Mouse (Mus musculus) liver, embryonic 16.5 days (tissue): Measurements from ENCODE around the gene Ptprn2. TPM values are rescaled to one million over a fixed set of nuclear protein-coding genes. Genes with fewer than 3 reads are reported as not detected.
A peak's percentile ranks its signal among the peaks of the same experiment; 100 is the strongest.

Experiments
- ATAC-seq: fragments of 200-750 bp; cut with Nextera tagmentation; 2 replicates; pipeline ENCODE4 v1.8.0; 2017; ENCODE audit warnings: low read depth, mild to moderate bottlenecking, moderate number of reproducible peaks, moderate library complexity
- H3K27ac ChIP-seq: fragments of 300-500 bp; sonication (generic); 2 replicates; pipeline ENCODE4 v1.5.1; 2014; ENCODE audit warnings: mild to moderate bottlenecking, low read length
- H3K27me3 ChIP-seq: fragments of 300-500 bp; sonication (generic); 2 replicates; pipeline ENCODE4 v1.6.1; 2014; ENCODE audit warnings: low read depth, low read length, mixed read lengths; ENCODE audit not compliant: control insufficient read depth, insufficient read depth
- H3K36me3 ChIP-seq: fragments of 300-500 bp; sonication (generic); 2 replicates; pipeline ENCODE4 v1.6.1; 2014; ENCODE audit warnings: mild to moderate bottlenecking; ENCODE audit not compliant: control insufficient read depth, insufficient read depth
- H3K4me1 ChIP-seq: fragments of 300-500 bp; sonication (generic); 2 replicates; pipeline ENCODE4 v1.6.1; 2014; ENCODE audit warnings: low read depth, low read length, mixed read lengths; ENCODE audit not compliant: control insufficient read depth
- H3K4me2 ChIP-seq: fragments of 300-500 bp; sonication (generic); 2 replicates; pipeline ENCODE4 v1.6.1; 2014; ENCODE audit warnings: low read depth, low read length, mixed read lengths
- H3K4me3 ChIP-seq: fragments of 300-500 bp; sonication (generic); 2 replicates; pipeline ENCODE4 v1.5.1; 2014; ENCODE audit warnings: low read depth, mild to moderate bottlenecking, low read length
- H3K9ac ChIP-seq: fragments of 300-500 bp; sonication (generic); 2 replicates; pipeline ENCODE4 v1.6.1; 2014; ENCODE audit warnings: low read depth, low read length
- H3K9me3 ChIP-seq: fragments of 300-500 bp; sonication (generic); replicated peaks from 2 replicates; pipeline ENCODE4 v1.6.1; 2016; ENCODE audit warnings: low read length; ENCODE audit not compliant: control insufficient read depth
- WGBS: fragments of 180-500 bp; shearing (Covaris S2); extraction: QIAGEN DNeasy Blood & Tissue Kit; methylation state at CpG from one replicate; pipeline ENCODE4 v1.1.7; 2014; ENCODE audit not compliant: insufficient replicate concordance; 5-methylcytosine and 5-hydroxymethylcytosine counted together
- polyA plus RNA-seq: library from polyadenylated mRNA; unstranded; fragments of >200 nt; fragmentation: Nextera tagmentation; extraction: Ambion mirVana; gene quantifications from 2 replicates; pipeline ENCODE4 v1.2.1, GENCODE M21; 2015

The Ptprn2 gene
- polyA plus RNA-seq, 1 experiment from 2014 or later, result 0.07 TPM

DNA sequence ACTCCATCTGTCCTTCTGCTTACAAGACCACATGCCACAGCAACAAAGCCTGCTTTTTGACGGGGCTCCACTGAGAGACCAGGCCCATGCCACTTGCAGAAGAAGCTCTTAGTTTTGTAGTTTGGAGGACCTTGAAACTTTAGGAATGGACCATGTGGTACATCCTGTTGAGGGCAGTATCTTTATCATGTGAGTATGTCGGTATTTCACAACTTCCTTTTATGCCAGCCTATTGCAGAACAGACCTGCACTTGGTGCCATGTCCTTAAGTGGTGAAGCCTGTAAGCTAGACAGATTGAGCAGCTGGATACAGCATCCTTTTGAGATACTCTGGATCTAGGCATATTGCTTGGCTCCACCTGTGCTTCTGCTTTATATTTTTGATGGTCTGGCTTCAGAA, 12.3 kb upstream of the Ptprn2 start:
- H3K36me3 ChIP-seq, result no peaks in the 10 kb centered on the region
- H3K9ac ChIP-seq, result no peak overlapping the region
- H3K4me2 ChIP-seq, result no peak overlapping the region
- no peaks in the 10 kb centered on the region for H3K9me3 ChIP-seq
- H3K27me3 ChIP-seq, result no peaks in the 10 kb centered on the region
- no peaks in the 10 kb centered on the region for H3K4me1 ChIP-seq
- H3K27ac ChIP-seq, result no peak overlapping the region
- WGBS, result 63% methylated on average over 2 of the region's 2 CpGs
- ATAC-seq, result no peak
- no peak overlapping the region for H3K4me3 ChIP-seq

DNA sequence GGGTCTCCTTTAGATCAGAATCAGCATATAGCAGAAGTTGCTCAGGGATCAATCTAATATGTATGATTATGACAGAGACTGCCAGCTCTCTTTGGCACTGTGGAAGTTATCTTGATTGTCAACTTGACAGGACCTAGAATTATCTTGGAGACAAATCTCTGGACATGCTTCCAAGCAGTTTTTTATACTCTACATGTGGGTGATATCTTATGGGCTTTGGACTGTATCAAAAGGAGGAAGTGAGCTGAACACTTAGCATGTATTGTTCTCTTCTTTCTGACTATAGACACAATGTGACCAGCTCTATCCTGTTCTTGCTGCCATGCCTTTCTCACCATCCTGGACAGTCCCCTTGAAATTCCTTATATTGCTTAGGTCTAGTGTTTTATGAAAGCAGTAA, 11.8 kb upstream of the Ptprn2 start:
- no peak overlapping the region for H3K4me2 ChIP-seq
- H3K9ac ChIP-seq, result no peak overlapping the region
- no peaks in the 10 kb centered on the region for H3K4me1 ChIP-seq
- H3K27ac ChIP-seq, result no peak overlapping the region
- no peak for ATAC-seq
- H3K36me3 ChIP-seq, result no peaks in the 10 kb centered on the region
- H3K4me3 ChIP-seq, result no peak overlapping the region
- no peaks in the 10 kb centered on the region for H3K27me3 ChIP-seq
- H3K9me3 ChIP-seq, result no peaks in the 10 kb centered on the region

DNA sequence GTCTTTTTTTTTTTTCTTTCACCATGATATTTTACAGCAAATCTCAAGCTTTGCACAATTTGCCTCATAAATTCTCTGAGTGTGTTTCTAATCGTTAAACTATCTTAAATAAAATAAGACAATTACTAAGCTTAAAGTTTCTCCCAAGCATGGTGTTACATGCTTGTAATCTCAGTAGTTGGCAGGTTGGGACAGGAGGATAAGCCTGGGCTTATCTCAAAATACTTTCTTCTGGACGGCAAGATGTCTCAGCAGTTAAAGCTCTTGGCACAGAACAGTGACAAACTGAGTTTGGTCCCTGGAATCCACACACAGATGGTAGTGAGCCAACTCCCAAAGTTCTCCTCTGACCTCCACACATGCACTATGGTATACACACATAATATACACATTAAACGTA, 10.8 kb upstream of the Ptprn2 start:
- no peak overlapping the region for H3K27ac ChIP-seq
- H3K27me3 ChIP-seq, result no peaks in the 10 kb centered on the region
- H3K36me3 ChIP-seq, result no peaks in the 10 kb centered on the region
- no peak overlapping the region for H3K4me3 ChIP-seq
- ATAC-seq, result no peak
- H3K9ac ChIP-seq, result no peak overlapping the region
- WGBS, result 41% methylated on average over 3 of the region's 3 CpGs
- H3K4me2 ChIP-seq, result no peak overlapping the region
- no peaks in the 10 kb centered on the region for H3K9me3 ChIP-seq
- H3K4me1 ChIP-seq, result no peaks in the 10 kb centered on the region

DNA sequence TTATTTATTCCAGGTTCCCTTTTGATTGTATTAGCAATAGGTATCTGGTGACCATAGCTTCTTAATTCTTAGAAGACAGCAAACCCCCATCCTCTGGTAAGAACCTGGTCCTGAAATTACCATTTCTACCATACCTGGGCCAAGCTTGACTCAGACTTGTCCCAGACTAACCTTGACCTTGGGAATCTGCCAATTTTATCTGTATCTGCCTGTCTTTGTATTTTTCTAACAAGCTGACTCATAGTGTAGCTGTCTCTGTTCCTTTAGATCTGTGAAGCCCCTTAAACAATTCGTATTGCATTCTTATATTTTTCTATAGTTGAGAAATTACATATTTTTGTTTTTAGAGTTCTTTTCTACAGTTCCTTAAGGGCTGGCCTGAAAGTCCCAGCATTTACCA, 6.7 kb upstream of the Ptprn2 start:
- Histone ChIP-seq H3K9me3 (no peaks in the 10 kb centered on the region), H3K27me3 (no peaks in the 10 kb centered on the region; the same call in 1 of the 2 replicates), H3K36me3 (no peaks in the 10 kb centered on the region), H3K4me2 (no peak overlapping the region), H3K27ac (no peak overlapping the region), H3K9ac (no peak overlapping the region), H3K4me1 (no peaks in the 10 kb centered on the region), H3K4me3 (no peak overlapping the region)
- WGBS, result 36% methylated on average over 1 of the region's 1 CpGs
- no peak for ATAC-seq

DNA sequence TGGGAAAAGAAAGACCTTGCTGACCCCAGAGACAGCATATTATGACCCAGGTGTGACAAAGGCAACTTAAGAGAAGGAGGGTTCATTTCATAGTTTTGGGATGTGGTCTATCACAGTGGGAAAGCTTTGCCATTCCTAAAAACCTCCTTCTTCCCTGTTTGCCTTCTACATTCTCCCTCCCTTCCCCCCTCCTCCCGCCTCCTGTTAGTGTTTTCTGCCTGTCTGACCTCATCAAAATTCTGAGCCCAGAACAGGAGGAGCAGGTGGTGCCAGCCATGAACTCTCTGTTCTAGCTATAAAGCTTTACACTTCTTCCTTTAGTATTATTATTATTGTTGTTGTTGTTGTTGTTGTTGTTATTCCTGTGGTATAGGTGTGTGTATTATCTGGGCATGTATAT, 3.6 kb upstream of the Ptprn2 start:
- H3K36me3 ChIP-seq, result no peaks in the 10 kb centered on the region
- ATAC-seq, result no peak
- H3K4me2 ChIP-seq, result no peak overlapping the region
- no peak overlapping the region for H3K9ac ChIP-seq
- H3K4me1 ChIP-seq, result peaks cover 10% of the 10 kb centered on the region
- no peaks in the 10 kb centered on the region for H3K9me3 ChIP-seq
- no peak overlapping the region for H3K4me3 ChIP-seq
- WGBS, result 44% methylated on average over 1 of the region's 1 CpGs
- peaks cover 20% of the 10 kb centered on the region for H3K27me3 ChIP-seq
- H3K27ac ChIP-seq, result no peak overlapping the region

DNA sequence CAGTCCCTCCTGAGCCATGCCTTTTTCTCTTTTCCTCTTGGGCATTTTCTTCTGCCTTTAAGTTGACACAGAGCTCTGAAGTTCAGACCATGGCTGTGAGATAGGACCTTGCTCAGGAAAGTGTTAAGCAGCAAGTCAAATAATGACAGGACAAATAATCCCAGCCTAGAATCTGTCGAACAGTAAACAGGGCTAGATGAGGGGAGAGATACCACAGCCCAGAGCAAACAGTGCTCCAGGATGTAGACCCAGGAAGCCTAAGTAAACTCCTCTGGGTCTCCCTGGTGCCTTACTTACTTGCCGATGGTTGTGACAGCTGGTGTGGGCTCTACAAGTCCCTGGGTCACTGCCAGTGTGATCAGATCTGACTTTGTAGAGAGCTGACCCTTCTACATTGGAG, 1.9 kb upstream of the Ptprn2 start:
- Histone ChIP-seq H3K4me1 (peaks cover 10% of the 10 kb centered on the region), H3K36me3 (no peaks in the 10 kb centered on the region), H3K4me3 (no peak overlapping the region), H3K4me2 (no peak overlapping the region), H3K27me3 (peaks cover 27% of the 10 kb centered on the region), H3K9me3 (no peaks in the 10 kb centered on the region), H3K9ac (no peak overlapping the region), H3K27ac (no peak overlapping the region)
- ATAC-seq, result peak; percentile 47
- WGBS, result 23% methylated on average over 2 of the region's 2 CpGs

DNA sequence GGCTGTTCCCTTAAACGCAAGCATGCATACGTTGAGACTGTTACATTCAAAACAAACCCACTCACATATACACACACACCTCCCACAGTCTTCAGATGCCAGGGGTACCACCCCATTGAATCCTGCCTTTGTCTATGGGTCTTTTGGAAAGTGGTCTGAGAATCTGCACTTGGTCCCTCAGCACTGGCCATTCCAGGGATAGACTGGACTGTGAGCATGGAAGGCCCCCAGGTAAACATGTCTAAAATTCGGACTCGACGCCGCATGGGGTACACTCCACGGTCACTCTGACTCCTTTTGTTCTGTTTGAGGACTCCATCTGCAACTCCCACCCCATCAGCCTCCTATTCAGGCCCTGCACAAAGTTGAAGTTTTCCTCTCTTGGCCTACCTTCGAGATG, 529 bp upstream of the Ptprn2 start:
- Histone ChIP-seq H3K36me3 (no peaks in the 10 kb centered on the region), H3K4me1 (peaks cover 10% of the 10 kb centered on the region), H3K4me3 (no peak overlapping the region), H3K4me2 (no peak overlapping the region), H3K9ac (no peak overlapping the region), H3K27ac (no peak overlapping the region), H3K9me3 (no peaks in the 10 kb centered on the region), H3K27me3 (peaks cover 31% of the 10 kb centered on the region)
- 60% methylated on average over 8 of the region's 8 CpGs for WGBS
- ATAC-seq, result no peak

DNA sequence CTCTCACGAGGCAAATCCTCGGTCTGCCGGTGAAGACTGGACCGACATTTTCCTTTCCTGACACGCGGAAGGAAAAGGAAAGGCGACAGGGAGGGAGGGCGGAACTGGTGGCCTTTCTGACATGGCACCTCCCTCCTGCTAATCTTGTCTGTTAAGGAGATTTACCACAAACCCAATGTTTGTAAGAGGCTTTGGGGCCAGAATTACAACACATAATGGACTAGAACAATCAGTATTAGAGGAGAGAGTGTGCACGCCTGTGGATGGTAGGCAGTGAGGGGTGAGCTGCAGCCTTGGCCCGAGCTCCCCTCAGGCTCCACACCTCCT, 847 bp downstream of the Ptprn2 start:
- peaks cover 31% of the 10 kb centered on the region for H3K27me3 ChIP-seq
- no peak overlapping the region for H3K27ac ChIP-seq

DNA sequence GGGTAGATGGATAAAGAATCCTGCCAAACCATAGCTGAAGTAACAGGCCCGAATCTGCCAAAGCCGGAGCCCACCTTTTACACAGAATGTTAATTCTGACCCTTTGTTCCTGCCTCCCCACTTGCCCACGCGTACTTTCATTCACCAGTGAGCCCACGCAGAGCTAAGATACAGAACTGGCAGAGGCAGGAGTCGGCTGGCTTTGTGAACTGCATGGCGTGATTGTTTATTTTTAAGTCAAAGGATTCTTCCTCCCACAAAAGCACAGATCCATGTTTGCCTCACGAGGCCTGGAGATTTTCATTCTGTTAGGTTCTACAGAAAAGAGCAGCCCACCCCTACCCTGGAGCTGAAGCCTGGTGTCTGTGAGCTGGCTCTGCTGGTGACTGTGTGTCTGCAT, 3.3 kb downstream of the Ptprn2 start:
- Histone ChIP-seq H3K27me3 (peaks cover 31% of the 10 kb centered on the region), H3K9ac (no peak overlapping the region), H3K4me2 (no peak overlapping the region), H3K27ac (no peak overlapping the region), H3K9me3 (no peaks in the 10 kb centered on the region), H3K36me3 (no peaks in the 10 kb centered on the region), H3K4me3 (no peak overlapping the region), H3K4me1 (peaks cover 10% of the 10 kb centered on the region)
- WGBS, result 49% methylated on average over 8 of the region's 8 CpGs
- ATAC-seq, result no peak

More for the DNA sequence above, 847 bp downstream of the Ptprn2 start:
- H3K36me3 ChIP-seq, result no peaks in the 10 kb centered on the region
- peaks cover 10% of the 10 kb centered on the region for H3K4me1 ChIP-seq
- H3K9me3 ChIP-seq, result no peaks in the 10 kb centered on the region
- H3K4me2 ChIP-seq, result peak overlapping the region; percentile 69
- peak overlapping the region; percentile 51 for H3K4me3 ChIP-seq
- no peak overlapping the region for H3K9ac ChIP-seq
- ATAC-seq, result no peak
- WGBS, result 6% methylated on average over 10 of the region's 10 CpGs
